8 mouse cellular contexts compared by ENCODE assay signal in the genomic region with DNA sequence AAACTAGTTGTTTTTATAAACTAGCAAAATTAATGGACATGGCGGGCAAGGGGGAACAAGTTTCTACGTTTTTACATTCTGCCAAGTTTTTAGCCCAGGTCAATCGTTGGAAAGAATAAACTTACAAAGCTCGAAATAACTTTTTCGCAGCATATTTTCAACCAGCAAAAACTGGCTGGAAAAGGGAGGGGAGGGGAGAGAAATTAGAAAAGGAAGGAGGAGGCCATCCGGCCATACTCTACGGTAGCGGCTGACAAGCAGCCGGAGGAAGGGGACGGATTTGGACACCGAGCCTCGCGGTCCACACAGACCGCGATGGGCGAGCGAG. TPM values are rescaled to one million over a fixed set of nuclear protein-coding genes. Genes with fewer than 3 reads are reported as not detected.
A peak's percentile ranks its signal among the peaks of the same experiment; 100 is the strongest.
DNase-seq lines count a peak whose midpoint lies in the region; ATAC-seq and TF ChIP-seq lines count a peak whose summit lies in the region.

No protein-coding gene starts in this region.

- 0 out of 2 replicates have a peak, but pooled peaks cover 8% of the 10 kb centered on the region for H3K4me1 ChIP-seq in heart, embryonic 10.5 days
- peaks cover 6% of the 10 kb centered on the region; the same call in 1 of the 2 replicates for H3K4me1 ChIP-seq in forebrain, embryonic 14.5 days (ENCODE audit: control insufficient read depth, insufficient read depth, low read length)
- peaks cover 5 to 15% of the 10 kb centered on the region in 2 experiments for H3K4me1 ChIP-seq in liver, embryonic 14.5 days (replicated peaks; ENCODE audit: control insufficient read depth in 2 of 2, insufficient read depth in 2 of 2, low read length in 1 of 2)

- under 1% methylated on average over 17 of the region's 17 CpGs for WGBS in heart, embryonic 10.5 days
- WGBS in forebrain, embryonic 14.5 days: under 1% methylated on average over 17 of the region's 17 CpGs
- WGBS in liver, embryonic 14.5 days (ENCODE audit: insufficient replicate concordance): under 1% methylated on average over 17 of the region's 17 CpGs

- H3K27me3 ChIP-seq in heart, embryonic 10.5 days (ENCODE audit: insufficient read depth, poor library complexity, severe bottlenecking): no peaks in the 10 kb centered on the region
- no peaks in the 10 kb centered on the region for H3K27me3 ChIP-seq in forebrain, embryonic 14.5 days (replicated peaks; ENCODE audit: control insufficient read depth, insufficient read depth, low read length)
- no peaks in the 10 kb centered on the region for H3K27me3 ChIP-seq in liver, embryonic 14.5 days (ENCODE audit: control insufficient read depth, insufficient read depth, low read length)

- no peaks in the 10 kb centered on the region for H3K9me3 ChIP-seq in heart, embryonic 10.5 days
- no peaks in the 10 kb centered on the region for H3K9me3 ChIP-seq in forebrain, embryonic 14.5 days (replicated peaks; ENCODE audit: control insufficient read depth, low read length)
- no peaks in the 10 kb centered on the region for H3K9me3 ChIP-seq in liver, embryonic 14.5 days (ENCODE audit: control insufficient read depth, low read length)

- DNase-seq in heart, embryonic 10.5 days (ENCODE audit: low spot score): no peak
- DNase-seq in heart, adult 8-10 months (ENCODE audit: low spot score): no peak
- DNase-seq in forebrain, embryonic 14.5 days (ENCODE audit: low spot score): no peak
- no peak for DNase-seq in liver, embryonic 14.5 days (ENCODE audit: low read depth in 3 of 3, low spot score in 3 of 3)
- DNase-seq in frontal cortex, postnatal 14 days (ENCODE audit: low spot score in 2 of 2): no peak
- no peak for DNase-seq in lung, postnatal 25 days (ENCODE audit: low spot score)

- peak; percentile 9 for ATAC-seq in CD4-positive, CD25-positive, alpha-beta regulatory T cell, adult 4 months
- ATAC-seq in forebrain, embryonic 14.5 days: no peak
- ATAC-seq in liver, embryonic 14.5 days (ENCODE audit: insufficient read depth): no peak
- no peak for ATAC-seq in erythroid progenitor cell, adult 5-6 weeks (replicated peaks; ENCODE audit: low FRiP score, poor library complexity, severe bottlenecking)

- peak overlapping the region; percentile 98 for H3K27ac ChIP-seq in heart, embryonic 10.5 days
- peak overlapping the region; percentile 88 for H3K27ac ChIP-seq in forebrain, embryonic 14.5 days (ENCODE audit: low read depth, low read length)
- H3K27ac ChIP-seq in liver, embryonic 14.5 days: peak overlapping the region; percentile 70

- H3K9ac ChIP-seq in forebrain, embryonic 14.5 days (ENCODE audit: low read length): peak overlapping the region; percentile 94
- H3K9ac ChIP-seq in liver, embryonic 14.5 days (replicated peaks): peak overlapping the region; percentile 93

- TF ChIP-seq EP300 in liver, embryonic 14.5 days (IDR thresholded peaks at IDR 0.05; ENCODE audit: low read depth): no peak

- peak overlapping the region; percentile 75 for H3K4me2 ChIP-seq in forebrain, embryonic 14.5 days (ENCODE audit: low read length)
- peak overlapping the region; percentile 69 for H3K4me2 ChIP-seq in liver, embryonic 14.5 days (ENCODE audit: low read depth)

- peak overlapping the region; percentile 99 for H3K4me3 ChIP-seq in heart, embryonic 10.5 days
- peak overlapping the region; percentile 90 for H3K4me3 ChIP-seq in forebrain, embryonic 14.5 days (ENCODE audit: low read depth, low read length)
- peak overlapping the region; percentile 75 to 93 for H3K4me3 ChIP-seq in liver, embryonic 14.5 days (ENCODE audit: insufficient read depth in 1 of 2, low read depth in 2 of 2, low read length in 2 of 2)

- H3K36me3 ChIP-seq in heart, embryonic 10.5 days: peaks cover 35% of the 10 kb centered on the region
- H3K36me3 ChIP-seq in forebrain, embryonic 14.5 days (ENCODE audit: control insufficient read depth, insufficient read depth, low read length): peaks cover 33% of the 10 kb centered on the region
- H3K36me3 ChIP-seq in liver, embryonic 14.5 days (replicated peaks; ENCODE audit: control insufficient read depth, insufficient read depth, low read depth): peaks cover 34% of the 10 kb centered on the region

- no peak for TF ChIP-seq CTCF in liver, embryonic 14.5 days (IDR thresholded peaks at IDR 0.05; ENCODE audit: low read depth)

RNA-seq across cellular contexts. Expression of a gene that starts 0.7 kb away (rescaled TPM):
- 114 TPM in 2 replicates for polyA plus RNA-seq in heart, embryonic 10.5 days (2016; fragmentation: Nextera tagmentation; extraction: Ambion mirVana)
- 10 to 100 TPM; 36.3 to 44.8 (median 42.9) TPM for total RNA-seq in heart, adult 8-10 months (2022)
- 100 to 1,000 TPM; 103 to 115 TPM for polyA plus RNA-seq in CD4-positive, CD25-positive, alpha-beta regulatory T cell, adult 4 months (2017; shearing (Covaris generic))
- polyA plus RNA-seq in forebrain, embryonic 14.5 days (2014; fragmentation: Nextera tagmentation; extraction: Ambion mirVana): 64.9 and 75.8 TPM in 2 replicates
- 7.5 and 17.0 TPM in 2 replicates for polyA plus RNA-seq in liver, embryonic 14.5 days (2012; rRNA removed)
- 71.9 and 74.3 TPM in 2 replicates for polyA plus RNA-seq in liver, embryonic 14.5 days (2014; fragmentation: Nextera tagmentation; extraction: Ambion mirVana)
- 76.0 and 76.3 TPM in 2 replicates for total RNA-seq in erythroid progenitor cell, adult 5-6 weeks (2015; ENCODE audit: low replicate concordance)
- total RNA-seq in erythroid progenitor cell, adult 5-6 weeks (2017; ENCODE audit: low replicate concordance): 66.6 and 69.7 TPM in 2 replicates

RNA-seq across cellular contexts. Expression of a gene that starts 43.5 kb away (rescaled TPM):
- polyA plus RNA-seq in heart, embryonic 10.5 days (2016; fragmentation: Nextera tagmentation; extraction: Ambion mirVana): 36.2 and 41.9 TPM in 2 replicates
- total RNA-seq in heart, adult 8-10 months (2022): 10 to 100 TPM in 2 of 4 experiments, 1 to 10 TPM in 2; 8.2 to 10.6 (median 9.3) TPM
- 100 to 1,000 TPM; 109 to 113 TPM for polyA plus RNA-seq in CD4-positive, CD25-positive, alpha-beta regulatory T cell, adult 4 months (2017; shearing (Covaris generic))
- 40.4 and 42.2 TPM in 2 replicates for polyA plus RNA-seq in forebrain, embryonic 14.5 days (2014; fragmentation: Nextera tagmentation; extraction: Ambion mirVana)
- 6.9 and 13.0 TPM in 2 replicates for polyA plus RNA-seq in liver, embryonic 14.5 days (2012; rRNA removed)
- polyA plus RNA-seq in liver, embryonic 14.5 days (2014; fragmentation: Nextera tagmentation; extraction: Ambion mirVana): 17.5 and 18.0 TPM in 2 replicates
- 37.8 and 71.7 TPM in 2 replicates for total RNA-seq in erythroid progenitor cell, adult 5-6 weeks (2015; ENCODE audit: low replicate concordance)
- total RNA-seq in erythroid progenitor cell, adult 5-6 weeks (2017; ENCODE audit: low replicate concordance): 78.0 and 78.3 TPM in 2 replicates

RNA-seq across cellular contexts. Expression of a gene that starts 43.5 kb away (rescaled TPM):
- polyA plus RNA-seq in heart, embryonic 10.5 days (2016; fragmentation: Nextera tagmentation; extraction: Ambion mirVana): 0.74 and 0.87 TPM in 2 replicates
- 1 to 10 TPM; 1.6 to 3.0 (median 2.1) TPM for total RNA-seq in heart, adult 8-10 months (2022)
- polyA plus RNA-seq in CD4-positive, CD25-positive, alpha-beta regulatory T cell, adult 4 months (2017; shearing (Covaris generic)): 1 to 10 TPM; 1.3 to 2.2 TPM
- polyA plus RNA-seq in forebrain, embryonic 14.5 days (2014; fragmentation: Nextera tagmentation; extraction: Ambion mirVana): 1.3 and 1.8 TPM in 2 replicates
- 0.10 and 0.15 TPM in 2 replicates for polyA plus RNA-seq in liver, embryonic 14.5 days (2012; rRNA removed)
- polyA plus RNA-seq in liver, embryonic 14.5 days (2014; fragmentation: Nextera tagmentation; extraction: Ambion mirVana): 0.25 and 0.56 TPM in 2 replicates
- not detected in 2 replicates for total RNA-seq in erythroid progenitor cell, adult 5-6 weeks (2015; ENCODE audit: low replicate concordance)
- 1.5 TPM in 1 of 2 replicates, not detected in the other for total RNA-seq in erythroid progenitor cell, adult 5-6 weeks (2017; ENCODE audit: low replicate concordance)
